Mouse (Mus musculus) WW6 (cell line): ENCODE data around the gene Galnt14.
A peak's percentile ranks its signal among the peaks of the same experiment; 100 is the strongest.

ENCODE experiments used
- DNase-seq: peaks from one replicate; pipeline ENCODE4 v3.0.0-alpha.2; 2013; ENCODE audit warnings: low read depth, low spot score

The Galnt14 gene

DNA sequence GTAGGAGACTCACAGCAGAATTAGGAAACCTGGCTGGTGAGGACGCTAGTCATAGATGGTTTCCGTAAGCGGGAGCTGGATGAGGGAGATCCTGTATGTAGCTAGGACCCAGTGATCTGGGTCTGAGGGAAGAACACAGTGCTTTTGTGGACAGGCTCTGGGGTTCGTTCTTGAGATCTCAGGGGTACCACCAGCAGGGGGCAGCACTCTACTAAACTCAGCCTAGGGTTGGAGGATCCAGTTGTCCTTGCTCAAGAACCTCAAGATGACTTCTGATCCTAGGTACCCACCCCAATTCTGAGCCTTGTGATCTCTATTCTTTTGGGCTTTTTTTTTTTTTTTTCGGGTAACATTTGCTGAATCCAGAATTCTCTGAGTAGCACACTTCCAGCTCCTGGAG is 137.8 kb downstream of the Galnt14 start:
- DNase-seq, result peak; percentile 14

DNA sequence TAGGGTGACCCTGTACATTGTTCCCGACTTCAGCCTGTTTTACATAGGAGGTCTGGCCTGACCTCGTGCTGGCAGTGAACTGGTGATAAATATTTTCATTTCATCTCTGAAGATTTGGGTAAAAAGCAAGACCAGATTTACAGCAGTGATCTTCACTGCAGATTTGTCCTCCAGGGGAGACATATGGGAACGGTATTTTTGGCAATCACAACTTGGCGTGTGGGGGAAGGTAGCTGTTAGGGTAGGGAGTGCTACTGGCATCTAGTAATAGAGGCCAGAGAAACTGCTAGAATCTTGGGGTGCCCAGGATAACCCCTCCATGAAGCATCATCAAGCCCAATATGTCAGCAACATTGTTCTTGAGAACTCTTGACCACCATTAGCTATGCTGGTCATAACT is 138.3 kb downstream of the Galnt14 start:
- DNase-seq, result no peak

DNA sequence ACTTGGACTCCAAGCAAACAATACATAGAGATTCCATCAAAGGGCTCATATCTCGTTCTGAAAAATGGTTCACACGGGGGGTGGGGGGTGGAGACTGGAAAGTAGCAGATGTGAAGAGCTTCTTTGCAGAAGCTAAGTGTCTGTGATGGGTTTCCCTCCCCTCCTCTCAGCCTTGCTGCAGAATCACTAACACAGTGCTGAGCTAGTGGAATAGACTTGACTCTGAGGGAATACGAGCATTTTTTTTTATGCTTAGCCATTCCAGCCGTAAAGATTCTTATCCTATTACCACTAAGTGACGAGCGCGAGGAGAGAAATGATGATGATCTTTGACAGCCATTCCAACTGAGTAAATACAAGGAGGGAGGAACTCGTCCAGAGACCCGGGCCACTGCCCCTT is 142.0 kb downstream of the Galnt14 start:
- no peak for DNase-seq

DNA sequence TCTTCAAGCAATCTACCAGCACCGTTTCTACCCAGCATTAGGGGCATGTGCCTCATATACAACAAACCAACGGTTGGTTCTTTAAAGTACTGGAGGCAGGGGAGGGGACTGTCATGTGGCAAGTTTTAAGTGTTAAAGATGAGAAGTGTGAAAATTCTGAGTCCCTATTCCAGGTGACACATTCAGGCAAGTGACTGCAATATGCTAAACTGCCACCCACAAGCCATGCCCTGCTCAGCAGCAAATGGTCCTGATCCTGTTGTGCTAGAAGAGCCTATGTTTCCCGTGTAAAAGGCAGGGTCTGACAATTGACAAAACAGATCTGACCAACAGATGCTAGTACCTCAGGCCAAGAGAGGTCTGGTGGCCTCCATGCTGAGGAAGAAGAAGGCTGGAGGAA is 149.1 kb downstream of the Galnt14 start:
- no peak for DNase-seq

DNA sequence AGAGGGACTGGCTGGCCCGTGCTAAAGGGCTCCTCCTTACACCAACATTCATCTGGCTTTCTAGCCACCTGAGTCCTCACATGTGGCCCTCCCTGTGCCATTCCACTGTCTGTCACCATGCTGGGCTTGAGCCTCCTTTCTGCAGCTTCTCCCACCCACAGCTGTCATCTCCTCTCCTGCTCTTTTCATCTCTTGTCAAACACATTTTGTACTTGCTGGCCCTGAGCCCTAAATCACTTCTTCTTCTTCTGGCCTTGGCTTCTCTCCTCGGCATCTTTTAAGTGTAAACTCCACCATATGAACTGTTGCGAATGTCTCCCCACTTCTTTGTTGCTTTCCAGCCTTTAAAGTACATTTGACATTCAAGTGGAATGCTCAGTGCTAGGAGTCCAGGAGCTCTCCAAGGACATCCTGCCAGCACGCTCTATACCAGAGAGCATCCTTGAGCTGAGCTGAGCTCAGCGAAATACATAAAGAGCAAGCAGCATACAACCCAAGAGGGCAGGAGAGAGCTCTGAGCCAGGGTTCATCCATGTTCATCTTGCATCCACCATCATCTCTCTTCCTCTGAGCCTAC is 150.0 kb downstream of the Galnt14 start:
- no peak for DNase-seq

DNA sequence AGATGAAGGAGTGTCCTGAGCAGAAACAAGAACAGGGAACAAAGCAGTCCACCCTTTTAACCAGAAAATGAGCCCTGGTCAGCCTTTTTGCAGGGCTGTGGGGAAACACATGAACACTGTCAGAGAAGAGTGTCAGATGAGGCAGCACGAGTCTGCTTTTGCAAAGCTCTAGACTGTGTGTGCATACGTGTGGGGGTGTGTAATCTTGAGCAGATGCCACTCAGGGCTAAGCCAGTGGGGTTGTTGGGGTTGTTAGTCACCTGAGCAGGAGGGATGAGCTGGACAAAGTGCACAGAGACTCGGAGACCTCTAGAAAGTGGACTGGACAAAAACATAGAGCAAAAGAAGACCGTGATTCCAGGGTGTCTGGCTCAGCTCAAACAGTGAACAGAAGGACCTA is 150.8 kb downstream of the Galnt14 start:
- DNase-seq, result no peak

DNA sequence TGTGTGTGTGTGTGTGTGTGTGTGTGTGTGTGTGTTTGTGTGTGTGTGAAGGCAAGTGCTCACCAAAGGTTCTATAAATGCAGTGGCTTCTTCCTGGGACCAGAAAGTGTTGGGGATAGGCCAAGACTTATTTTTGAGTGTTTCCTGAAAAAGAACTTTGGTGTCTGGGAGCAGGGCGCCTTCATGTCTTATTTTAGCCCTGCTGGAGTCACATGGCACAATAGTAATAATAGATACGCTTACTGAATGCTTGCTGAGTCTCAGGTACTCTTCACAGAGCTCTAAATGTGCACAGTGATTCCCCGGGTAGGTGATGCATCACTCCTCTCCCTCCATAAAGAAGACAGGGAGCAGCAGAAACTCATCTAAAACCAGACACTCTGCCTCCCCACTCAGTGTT is 153.2 kb downstream of the Galnt14 start:
- DNase-seq, result no peak

DNA sequence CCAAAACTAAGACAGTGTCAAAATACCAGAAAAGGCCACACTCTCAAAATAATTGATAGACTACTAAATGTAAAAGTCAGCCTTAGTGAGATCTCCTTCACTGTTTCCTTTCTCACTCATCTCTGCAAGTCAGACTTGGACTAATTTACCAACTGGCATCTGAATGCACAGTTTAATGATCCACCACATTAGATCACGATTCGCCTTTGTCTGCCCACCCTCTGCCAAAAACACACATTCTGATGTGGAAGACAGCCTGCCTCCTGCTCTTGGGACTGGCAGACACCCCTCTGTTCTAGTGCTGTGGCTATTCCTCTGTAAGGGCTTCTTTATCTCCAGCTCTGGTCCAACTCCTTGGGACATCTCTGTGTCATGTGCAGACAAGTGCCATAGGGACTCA is 153.8 kb downstream of the Galnt14 start:
- DNase-seq, result no peak

DNA sequence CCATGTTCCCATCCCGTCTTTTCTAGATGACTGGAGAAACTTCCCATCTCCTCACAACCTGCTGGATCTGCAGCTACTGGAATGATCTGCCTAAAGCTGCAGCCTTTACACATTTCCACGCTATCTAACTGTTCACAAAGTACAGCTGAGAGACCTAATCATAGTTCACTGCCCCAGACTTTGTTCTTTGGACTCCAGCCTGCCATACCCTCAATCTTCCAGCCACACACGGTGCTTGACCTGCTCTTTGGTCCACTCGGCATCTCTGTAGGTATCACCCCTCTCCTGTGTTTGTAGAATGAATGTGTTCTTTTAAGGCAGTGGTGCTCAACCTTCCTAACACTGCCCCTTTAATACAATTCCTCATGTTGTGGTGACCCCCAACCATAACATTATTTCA is 155.6 kb downstream of the Galnt14 start:
- DNase-seq, result no peak

DNA sequence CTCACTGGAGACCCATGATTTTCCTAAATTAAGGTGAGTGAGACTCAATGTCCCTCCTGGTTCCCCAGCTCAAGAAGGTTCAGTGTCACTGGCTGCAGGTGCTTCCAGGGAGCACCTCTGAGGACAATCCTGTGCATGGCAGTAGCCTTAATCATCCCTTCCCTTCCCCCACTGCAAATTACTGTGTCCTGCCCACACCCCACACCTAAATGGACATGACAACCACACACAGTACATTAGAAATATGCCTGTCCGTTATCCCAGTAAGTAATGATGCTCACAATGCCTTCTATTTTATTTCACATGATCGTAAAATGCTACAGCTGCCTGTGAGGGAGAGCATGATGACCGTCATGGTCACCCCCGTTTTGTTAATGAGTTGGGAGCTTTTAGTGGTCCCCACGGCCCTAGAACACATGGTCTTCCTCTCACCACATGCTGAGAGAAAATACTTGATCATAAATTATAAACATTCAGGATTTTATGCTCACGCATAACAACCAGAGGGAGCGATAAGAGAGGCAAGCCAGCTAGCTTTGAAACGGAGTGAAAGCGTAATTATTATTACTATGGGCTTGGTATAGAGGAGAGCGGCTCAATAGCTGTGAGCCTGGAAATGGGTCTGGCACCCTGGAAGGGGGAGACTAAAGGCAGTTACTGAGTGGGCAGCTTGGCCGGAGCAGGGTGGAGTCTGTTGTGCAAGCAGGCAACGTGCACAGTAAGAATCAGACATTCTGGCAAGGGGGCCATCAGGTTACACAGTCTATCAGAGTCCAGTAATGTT is 161.3 kb downstream of the Galnt14 start:
- no peak for DNase-seq

DNA sequence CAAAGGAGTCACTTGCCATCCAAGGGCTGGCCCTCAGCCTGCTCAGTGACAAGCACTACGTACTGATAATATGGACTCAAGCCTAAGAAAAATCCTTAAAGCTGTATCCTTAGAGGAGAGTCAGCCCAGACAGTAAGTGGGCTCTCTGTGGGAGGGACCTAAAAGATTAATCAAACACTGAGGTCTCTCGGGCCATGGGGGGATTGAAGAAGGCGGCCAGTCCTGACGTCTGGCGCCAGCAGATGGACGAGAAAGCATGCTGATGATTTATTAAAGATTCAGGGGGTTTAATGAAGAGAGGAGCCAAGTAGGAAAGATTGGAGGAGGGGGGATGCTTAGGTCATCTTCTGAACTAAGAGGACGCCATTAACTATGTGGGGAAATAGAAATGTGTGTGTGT is 162.1 kb downstream of the Galnt14 start:
- DNase-seq, result no peak

DNA sequence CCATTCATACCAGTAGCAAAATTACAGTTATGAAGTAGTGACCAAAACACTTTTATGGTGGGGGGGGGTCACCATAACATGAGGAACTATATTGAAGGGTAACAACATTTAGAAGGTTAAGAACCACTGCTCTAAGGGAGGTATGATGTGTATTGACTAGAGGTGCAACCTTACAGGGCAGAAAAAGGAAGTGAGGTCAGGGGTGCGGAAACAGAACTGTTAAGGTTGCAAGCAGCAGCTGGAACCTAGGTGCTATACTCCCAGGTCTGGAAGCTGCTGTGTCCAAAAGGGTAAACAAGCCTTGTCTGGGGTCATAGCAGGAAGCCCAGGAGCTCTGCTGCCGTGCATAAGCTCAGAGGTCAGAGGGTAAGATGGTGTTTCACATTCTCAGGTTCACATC is 162.8 kb downstream of the Galnt14 start:
- DNase-seq, result no peak

DNA sequence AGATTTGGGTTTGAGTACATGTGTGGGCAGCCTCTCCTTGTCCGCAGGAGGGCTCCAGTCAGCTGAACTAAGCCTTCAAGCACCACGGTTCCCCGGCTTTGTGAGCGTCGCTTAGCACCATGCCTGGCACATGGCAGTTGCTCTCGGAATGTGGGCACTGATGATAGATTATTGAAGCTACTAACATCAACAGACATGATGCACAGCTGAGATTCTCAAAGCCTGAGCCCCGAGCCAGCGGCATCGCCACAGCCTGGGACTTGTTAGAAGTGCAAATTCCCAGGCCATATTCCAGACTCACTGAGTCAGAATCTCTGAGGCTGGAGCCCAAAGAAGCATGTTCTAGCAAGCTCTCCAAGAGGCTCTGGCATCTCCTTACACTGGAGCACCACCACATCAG is 168.3 kb downstream of the Galnt14 start:
- DNase-seq, result no peak

DNA sequence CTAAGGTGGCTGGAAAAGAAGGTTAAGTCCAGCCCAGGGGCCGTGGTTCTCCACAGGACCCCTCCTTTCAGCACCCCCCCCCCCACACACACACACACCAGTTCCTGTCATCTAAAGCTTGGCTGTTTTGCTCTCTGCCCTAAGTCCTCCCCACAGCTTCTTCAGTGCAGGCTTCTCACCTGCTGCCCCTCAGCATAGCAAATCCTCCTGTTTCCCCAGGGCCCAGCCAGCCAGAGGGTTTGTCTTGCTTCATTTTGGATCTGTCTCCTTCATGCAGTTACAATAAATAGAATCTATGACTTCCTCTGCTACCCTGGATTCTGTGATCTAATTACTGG is 169.1 kb downstream of the Galnt14 start:
- DNase-seq, result no peak

DNA sequence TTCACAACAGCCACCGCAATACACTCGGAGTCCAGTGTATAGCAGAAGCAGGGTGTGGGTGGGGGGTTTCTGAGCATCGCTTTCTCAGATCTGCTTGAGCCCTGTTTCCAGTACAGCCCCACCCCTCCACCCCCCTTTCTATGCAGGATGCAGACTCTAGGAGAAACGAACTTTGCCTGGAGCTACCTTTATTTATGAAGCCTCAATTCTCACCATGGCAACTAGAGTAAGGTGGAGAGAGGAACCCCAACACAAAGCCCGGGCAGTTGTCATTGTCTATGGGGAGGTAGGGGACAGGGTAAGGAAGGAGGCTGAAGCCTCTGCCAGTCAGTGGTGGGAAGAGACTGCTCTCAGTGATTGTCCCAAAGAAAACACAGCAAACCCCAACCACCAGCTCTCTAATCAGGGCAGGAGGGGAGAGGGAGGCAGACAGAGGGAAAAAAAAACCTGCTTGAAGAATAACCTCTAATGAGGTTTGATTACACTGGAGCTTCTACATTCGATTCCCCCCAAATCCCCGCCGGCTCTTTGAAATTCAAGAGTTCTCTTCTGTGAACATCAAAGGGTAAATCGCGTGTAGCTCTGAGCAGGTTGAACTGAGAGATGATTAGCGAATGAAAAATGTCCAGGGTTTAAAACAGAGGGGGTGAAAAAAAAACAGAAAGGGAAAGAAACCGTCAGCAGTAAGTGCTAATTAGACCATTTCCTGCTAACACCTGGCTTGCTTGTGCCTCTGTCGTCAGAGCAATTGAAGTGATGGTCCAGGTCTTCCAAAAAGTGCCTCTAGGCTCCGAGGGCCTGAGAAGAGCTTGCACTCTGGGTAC is 169.6 kb downstream of the Galnt14 start:
- no peak for DNase-seq

DNA sequence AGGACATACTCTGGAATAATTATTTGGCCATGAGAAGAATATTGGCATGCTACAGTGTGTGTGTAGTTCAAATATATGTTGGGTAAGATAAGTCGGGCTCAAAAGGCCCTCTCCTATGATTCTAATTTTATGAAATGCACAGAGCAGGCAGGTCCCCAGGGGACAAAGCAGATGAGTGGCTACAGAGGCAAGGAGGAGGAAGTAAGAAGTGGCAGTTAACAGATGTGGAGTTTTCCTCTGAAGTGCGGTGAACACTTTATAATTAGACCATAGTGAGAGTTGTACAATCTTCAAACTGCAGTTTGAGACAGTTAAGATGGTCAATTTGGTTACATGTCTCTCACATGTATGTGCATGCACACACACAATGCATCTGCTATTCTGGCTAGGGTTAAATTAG is 178.4 kb downstream of the Galnt14 start:
- no peak for DNase-seq

DNA sequence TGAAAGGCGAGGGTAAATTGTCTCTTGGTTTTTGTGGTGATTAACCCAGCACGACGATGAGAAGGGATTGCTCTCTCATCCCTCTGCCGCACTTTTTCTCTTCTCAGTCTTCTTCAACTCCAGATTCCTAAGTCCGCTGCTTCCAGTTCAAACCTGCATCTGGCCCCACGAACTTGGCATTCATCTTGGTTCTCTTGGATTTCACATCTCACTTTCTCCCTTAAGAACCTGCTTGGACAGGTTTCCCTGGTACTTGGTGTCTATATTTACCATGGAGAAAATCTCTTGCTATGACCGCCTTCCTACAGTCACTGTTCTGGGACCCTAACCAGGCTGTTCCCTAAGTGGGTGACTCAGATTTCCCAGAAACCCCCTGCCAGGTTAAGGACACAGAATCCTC is 188.1 kb downstream of the Galnt14 start:
- no peak for DNase-seq

DNA sequence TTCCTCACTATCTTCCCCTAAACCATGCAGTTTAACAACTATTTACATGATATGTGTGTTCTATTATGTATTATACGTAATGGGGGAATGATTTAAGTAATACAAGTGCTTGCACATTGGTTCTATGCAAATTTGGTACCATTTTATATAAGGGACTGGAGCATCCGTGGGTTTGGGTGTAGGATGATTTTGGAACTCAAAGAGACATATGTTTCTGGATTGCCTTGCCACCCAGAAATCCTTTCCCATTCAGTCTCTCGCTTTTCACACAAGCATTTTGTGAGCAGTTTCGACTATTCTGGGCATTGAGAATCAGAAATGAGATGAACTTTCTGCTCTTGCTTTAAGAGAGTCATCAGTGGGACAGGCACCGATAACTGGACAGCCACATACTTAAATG is 190.9 kb downstream of the Galnt14 start:
- DNase-seq, result no peak

DNA sequence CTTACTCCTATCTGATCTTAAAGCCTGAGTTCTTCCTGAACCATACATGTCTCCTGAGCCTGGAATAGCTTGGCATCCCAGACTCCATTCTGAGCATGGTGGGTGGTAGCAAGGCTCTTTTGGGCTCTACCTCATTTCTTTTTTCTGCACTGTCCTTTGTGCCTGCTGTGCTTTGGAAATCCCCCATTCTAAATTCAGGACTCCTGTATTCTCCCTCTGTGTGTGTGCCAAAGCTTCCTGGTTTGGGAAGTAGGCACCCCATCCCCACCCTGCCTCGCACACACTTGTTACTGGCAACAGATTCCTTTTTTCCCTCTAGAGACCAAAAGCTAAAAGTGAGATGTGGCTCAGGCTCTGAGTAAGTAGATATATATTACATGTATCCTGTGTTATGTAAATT is 191.9 kb downstream of the Galnt14 start:
- DNase-seq, result no peak

DNA sequence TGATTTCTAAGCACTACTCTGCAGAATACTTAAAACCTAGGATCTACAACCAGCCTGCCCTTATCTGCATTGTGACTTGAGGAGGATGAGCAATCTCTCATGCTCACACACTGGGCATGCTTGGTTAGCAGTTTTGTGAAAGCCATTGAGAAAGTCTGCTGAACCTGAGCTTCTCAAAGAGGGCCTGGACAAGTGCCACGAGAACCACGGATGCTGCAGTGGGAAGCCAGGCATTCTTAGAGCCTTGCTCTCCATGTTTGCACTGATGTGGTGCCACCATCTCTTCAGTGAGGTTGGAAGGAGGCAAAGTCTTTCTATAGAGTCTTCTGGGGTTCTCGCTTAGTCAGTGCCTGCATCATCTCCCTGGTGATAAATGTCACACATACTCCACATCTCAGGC is 194.7 kb downstream of the Galnt14 start:
- DNase-seq, result no peak

DNA sequence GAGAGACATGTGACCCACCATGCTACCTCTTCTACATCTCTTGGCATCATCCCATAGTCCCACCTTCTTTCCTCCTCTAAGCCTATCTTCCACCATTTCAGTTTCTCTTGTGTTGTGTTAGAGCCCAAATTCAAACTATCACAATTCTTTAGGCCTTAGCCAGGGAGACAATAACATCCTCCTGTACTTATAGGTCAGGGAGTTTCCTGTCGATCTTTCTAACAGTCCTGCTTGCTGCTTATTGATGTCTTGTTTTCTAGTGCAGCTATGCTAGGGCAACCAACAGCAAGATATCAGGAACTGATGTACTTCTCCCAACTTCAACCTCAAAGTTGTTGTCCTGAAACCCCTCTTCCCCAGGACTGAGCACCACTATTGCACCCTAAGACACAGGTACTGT is 195.4 kb downstream of the Galnt14 start:
- DNase-seq, result no peak

DNA sequence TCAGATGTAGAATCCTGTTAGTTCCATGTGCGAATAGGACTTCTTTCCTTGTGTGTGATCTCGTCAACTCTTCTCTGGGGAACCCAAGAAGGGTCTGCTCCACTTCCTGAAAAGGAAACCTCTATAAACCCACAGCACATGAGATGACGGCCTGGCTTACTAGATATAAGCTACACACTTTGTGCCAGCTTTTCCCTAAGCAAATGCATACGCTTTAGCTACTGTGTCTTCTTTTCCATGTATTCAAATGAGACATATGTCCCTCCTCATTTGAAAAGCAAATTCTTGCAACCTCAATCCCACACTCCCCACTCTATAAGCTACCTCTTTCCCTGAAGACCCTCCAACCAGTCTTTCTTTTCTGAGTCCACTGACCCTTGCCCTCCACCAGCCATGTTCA is 196.0 kb downstream of the Galnt14 start:
- no peak for DNase-seq

DNA sequence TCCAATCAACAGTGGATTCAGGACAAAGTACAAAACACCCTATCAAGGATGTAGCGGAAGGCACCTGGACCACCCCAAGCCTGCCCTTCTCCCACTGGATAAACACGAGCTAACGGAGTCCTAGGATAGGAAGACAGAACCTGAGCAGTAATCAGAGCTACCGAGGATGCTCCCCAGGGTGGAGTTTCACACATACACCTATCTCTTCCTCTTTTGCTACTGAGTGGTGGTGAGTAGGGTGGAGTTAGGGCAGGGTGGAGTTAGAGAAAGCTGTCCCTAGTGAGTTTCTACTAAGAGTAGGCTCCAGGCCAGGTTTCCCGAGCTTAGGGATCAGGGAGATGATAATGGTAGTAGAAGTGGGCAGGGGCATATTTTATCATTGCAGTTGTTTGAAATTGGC is 197.4 kb downstream of the Galnt14 start:
- no peak for DNase-seq
